Mouse (Mus musculus) CD4-positive, CD25-positive, alpha-beta regulatory T cell, adult 2 months (primary cell): Measurements from ENCODE around the gene Flt1.
"Not testable (repeated sequence)": the region's sequence is repeated elsewhere in the genome, so short reads cannot be mapped to it uniquely, and the experiment has no call there.

Source experiments
- DNase-seq: peaks from one replicate; pipeline ENCODE4 v3.0.0-alpha.2; 2012; ENCODE audit warnings: low read depth, low spot score

The Flt1 gene

GRCm38 (mm10) chr5:147614659-147615058, 111.2 kb downstream of the Flt1 start:
- no peak for DNase-seq

GRCm38 (mm10) chr5:147611348-147611747, 114.5 kb downstream of the Flt1 start:
- not testable (repeated sequence) for DNase-seq

- no peak for DNase-seq
These were observed 118.4 kb downstream of the Flt1 start for GRCm38 (mm10) chr5:147607256-147607975.

GRCm38 (mm10) chr5:147606751-147607150, 119.1 kb downstream of the Flt1 start:
- DNase-seq: no peak

- DNase-seq: no peak
These were observed 124.1 kb downstream of the Flt1 start for GRCm38 (mm10) chr5:147601460-147602360.

GRCm38 (mm10) chr5:147597825-147598224, 128.0 kb downstream of the Flt1 start:
- DNase-seq: no peak

GRCm38 (mm10) chr5:147589814-147590213, 136.0 kb downstream of the Flt1 start:
- DNase-seq: no peak

GRCm38 (mm10) chr5:147585070-147585469, 140.7 kb downstream of the Flt1 start:
- no peak for DNase-seq

- DNase-seq: no peak
These were observed 141.2 kb downstream of the Flt1 start for GRCm38 (mm10) chr5:147584648-147585047.

GRCm38 (mm10) chr5:147583702-147584298, 142.0 kb downstream of the Flt1 start:
- peak; percentile 80 for DNase-seq

GRCm38 (mm10) chr5:147580181-147580580, 145.6 kb downstream of the Flt1 start:
- DNase-seq: no peak

- no peak for DNase-seq
These were observed 146.1 kb downstream of the Flt1 start for GRCm38 (mm10) chr5:147579691-147580090.

GRCm38 (mm10) chr5:147579148-147579547, 146.7 kb downstream of the Flt1 start:
- no peak for DNase-seq

- no peak for DNase-seq
These were observed 148.8 kb downstream of the Flt1 start for GRCm38 (mm10) chr5:147577003-147577402.

GRCm38 (mm10) chr5:147574517-147574916, 151.3 kb downstream of the Flt1 start:
- no peak for DNase-seq

- no peak for DNase-seq
These were observed 152.3 kb downstream of the Flt1 start for GRCm38 (mm10) chr5:147573555-147573954.

GRCm38 (mm10) chr5:147572695-147573094, 153.1 kb downstream of the Flt1 start:
- DNase-seq: no peak

- DNase-seq: no peak
These were observed 159.5 kb downstream of the Flt1 start for GRCm38 (mm10) chr5:147566335-147566734.

GRCm38 (mm10) chr5:147565444-147565843, 160.4 kb downstream of the Flt1 start:
- DNase-seq: no peak

GRCm38 (mm10) chr5:147564140-147564590, 161.6 kb downstream of the Flt1 start:
- DNase-seq: peak; percentile 66

- peak; percentile 60 for DNase-seq
These were observed 162.2 kb downstream of the Flt1 start for GRCm38 (mm10) chr5:147563511-147564139.

- not testable (repeated sequence) for DNase-seq
These were observed 168.2 kb downstream of the Flt1 start for GRCm38 (mm10) chr5:147557641-147558040.
